Mouse (Mus musculus): ENCODE data around the gene Mindy3.

The Mindy3 gene

GRCm38 (mm10) chr2:12301431-12302170 lies 117.7 kb downstream of the Mindy3 start, which contains the start of gene Itga8:
Gene Itga8, minus strand, starts transcription at chr2:12301922.
- DNase-seq (ENCODE audit: low read depth) = peak; percentile 51

- DNase-seq (ENCODE audit: low read depth) = no peak
Observed at GRCm38 (mm10) chr2:12300449-12301228, 118.6 kb downstream of the Mindy3 start.

- no peak for DNase-seq (ENCODE audit: low read depth)
Observed at GRCm38 (mm10) chr2:12297287-12297686, 122.0 kb downstream of the Mindy3 start.
